Mouse (Mus musculus): Measurements from ENCODE around the gene Pgm2l1. TPM values are rescaled to one million over a fixed set of nuclear protein-coding genes. Genes with fewer than 3 reads are reported as not detected.
A peak's percentile ranks its signal among the peaks of the same experiment; 100 is the strongest.

The Pgm2l1 gene
- polyA plus RNA-seq, 1 experiment, result 15.8 TPM

- WGBS, result 85% methylated on average over 6 of the region's 6 CpGs
- Histone ChIP-seq H3K36me3 (ENCODE audit: control insufficient read depth, insufficient read depth, low read length) (no peaks in the 10 kb centered on the region), H3K4me1 (replicated peaks; ENCODE audit: control insufficient read depth, insufficient read depth, low read length) (no peaks in the 10 kb centered on the region), H3K4me3 (ENCODE audit: control insufficient read depth, insufficient read depth, low read length) (no peak overlapping the region), H3K27ac (ENCODE audit: control insufficient read depth, insufficient read depth, low read length) (no peak overlapping the region), H3K27me3 (ENCODE audit: control insufficient read depth, insufficient read depth, low read length) (no peaks in the 10 kb centered on the region)
- TF ChIP-seq POLR2A (IDR thresholded peaks at IDR 0.05; ENCODE audit: control insufficient read depth, extremely low read depth, insufficient read depth, low read length, poor library complexity) (no peak), CTCF (IDR thresholded peaks at IDR 0.05; ENCODE audit: borderline replicate concordance, control insufficient read depth, extremely low read depth, insufficient read depth, low read length, poor library complexity) (peak; percentile 56; the same call in 1 of the 2 replicates)
- DNase-seq, result peak; percentile 36
Measured at GRCm38 (mm10) chr7:100325482-100325881, 98.3 kb downstream of the Pgm2l1 start.

DNA sequence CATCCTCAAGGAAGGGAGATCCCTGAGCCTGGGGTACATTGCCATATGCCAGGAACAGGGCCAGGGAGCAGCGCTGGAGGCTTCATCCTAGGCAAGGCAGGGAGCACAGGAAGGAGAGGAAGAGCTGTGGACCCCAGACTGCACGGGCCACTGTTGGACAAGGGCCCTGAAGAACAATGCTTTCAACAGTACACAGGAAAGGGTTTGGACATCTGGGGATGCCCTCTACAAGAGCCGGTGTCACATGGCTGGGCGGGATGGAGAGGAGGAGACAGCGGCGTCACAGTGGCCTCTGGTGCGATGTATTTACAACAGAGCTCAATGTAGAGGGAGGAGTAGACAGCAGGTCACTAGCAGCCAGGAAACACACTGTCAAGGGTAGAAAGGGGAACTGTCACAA is 100.3 kb downstream of the Pgm2l1 start:
- 93% methylated on average over 7 of the region's 7 CpGs for WGBS
- no peak for DNase-seq
- H3K36me3 ChIP-seq (ENCODE audit: control insufficient read depth, insufficient read depth, low read length), result peaks cover 9% of the 10 kb centered on the region
- H3K27me3 ChIP-seq (ENCODE audit: control insufficient read depth, insufficient read depth, low read length), result no peaks in the 10 kb centered on the region
- H3K27ac ChIP-seq (ENCODE audit: control insufficient read depth, insufficient read depth, low read length), result no peak overlapping the region
- no peak overlapping the region for H3K4me3 ChIP-seq (ENCODE audit: control insufficient read depth, insufficient read depth, low read length)
- TF ChIP-seq POLR2A (IDR thresholded peaks at IDR 0.05; ENCODE audit: control insufficient read depth, extremely low read depth, insufficient read depth, low read length, poor library complexity), result no peak
- TF ChIP-seq CTCF (IDR thresholded peaks at IDR 0.05; ENCODE audit: borderline replicate concordance, control insufficient read depth, extremely low read depth, insufficient read depth, low read length, poor library complexity), result no peak
- no peaks in the 10 kb centered on the region for H3K4me1 ChIP-seq (replicated peaks; ENCODE audit: control insufficient read depth, insufficient read depth, low read length)

Other genes with a start within 250 kb of the Pgm2l1 start
- 13.3 and 16.4 TPM in 2 replicates for gene Rnf169, start 246.9 kb upstream of the Pgm2l1 start, polyA plus RNA-seq (2012; rRNA removed)
- gene Chrdl2, start 221.2 kb upstream of the Pgm2l1 start, polyA plus RNA-seq (2012; rRNA removed), result 0.05 TPM in 1 of 2 replicates, not detected in the other
- 21.4 and 22.7 TPM in 2 replicates for gene Pold3, start 105.8 kb upstream of the Pgm2l1 start, polyA plus RNA-seq (2012; rRNA removed)
- 4.3 and 4.7 TPM in 2 replicates for gene Lipt2, start 68.1 kb upstream of the Pgm2l1 start, polyA plus RNA-seq (2012; rRNA removed)
- 0.97 and 1.7 TPM in 2 replicates for gene Kcne3, start 50.9 kb upstream of the Pgm2l1 start, polyA plus RNA-seq (2012; rRNA removed)
- gene P4ha3, start 58.1 kb downstream of the Pgm2l1 start, polyA plus RNA-seq (2012; rRNA removed), result 8.5 and 9.3 TPM in 2 replicates
- 52.2 and 59.4 TPM in 2 replicates for gene C2cd3, start 144.8 kb downstream of the Pgm2l1 start, polyA plus RNA-seq (2012; rRNA removed)
- 152 and 153 TPM in 2 replicates for gene Ppme1, start 144.9 kb downstream of the Pgm2l1 start, polyA plus RNA-seq (2012; rRNA removed)
- gene Ucp3, start 245.6 kb downstream of the Pgm2l1 start, polyA plus RNA-seq (2012; rRNA removed), result 6.0 and 7.0 TPM in 2 replicates